Mouse (Mus musculus) hindbrain, embryonic 10.5 days (tissue): Measurements from ENCODE around the gene Cdc7. TPM values are rescaled to one million over a fixed set of nuclear protein-coding genes. Genes with fewer than 3 reads are reported as not detected.
A peak's percentile ranks its signal among the peaks of the same experiment; 100 is the strongest.

Experiments
- DNase-seq: peaks from one replicate; pipeline ENCODE4 v3.0.0-alpha.2; 2017; ENCODE audit warnings: low spot score
- H3K27ac ChIP-seq: fragments of 300-500 bp; sonication (generic); 2 replicates; pipeline ENCODE4 v1.5.1; 2016; ENCODE audit warnings: mild to moderate bottlenecking, moderate library complexity
- H3K27me3 ChIP-seq: fragments of 300-500 bp; sonication (generic); 2 replicates; pipeline ENCODE4 v1.6.1; 2016; ENCODE audit warnings: mild to moderate bottlenecking; ENCODE audit not compliant: poor library complexity, insufficient read depth, severe bottlenecking
- H3K36me3 ChIP-seq: fragments of 300-500 bp; sonication (generic); 2 replicates; pipeline ENCODE4 v1.6.1; 2016; ENCODE audit warnings: mild to moderate bottlenecking, moderate library complexity
- H3K4me1 ChIP-seq: fragments of 300-500 bp; sonication (generic); replicated peaks from 2 replicates; pipeline ENCODE4 v1.6.1; 2016; ENCODE audit warnings: mild to moderate bottlenecking
- H3K4me3 ChIP-seq: fragments of 300-500 bp; sonication (generic); 2 replicates; pipeline ENCODE4 v1.5.1; 2016; ENCODE audit warnings: mild to moderate bottlenecking, moderate library complexity
- H3K9me3 ChIP-seq: fragments of 300-500 bp; sonication (generic); 2 replicates; pipeline ENCODE4 v1.6.1; 2016; ENCODE audit warnings: mild to moderate bottlenecking, moderate library complexity
- WGBS: fragments of 180-500 bp; shearing (Covaris S2); methylation state at CpG from one replicate; pipeline ENCODE4 v1.1.7; 2016; 5-methylcytosine and 5-hydroxymethylcytosine counted together
- polyA plus RNA-seq: library from polyadenylated mRNA; unstranded; fragments of >200 nt; fragmentation: Nextera tagmentation; extraction: Ambion mirVana; gene quantifications from 2 replicates; pipeline ENCODE4 v1.2.1, GENCODE M21; 2016

The Cdc7 gene
- 40.2 and 62.9 TPM in 2 replicates for polyA plus RNA-seq

- Histone ChIP-seq H3K4me1 (peaks cover 18% of the 10 kb centered on the region), H3K36me3 (peaks cover 22% of the 10 kb centered on the region), H3K9me3 (no peaks in the 10 kb centered on the region), H3K4me3 (peak within 1 kb of the TSS; percentile 96), H3K27me3 (no peaks in the 10 kb centered on the region; the same call in 1 of the 2 replicates), H3K27ac (peak within 1 kb of the TSS; percentile 96)
- peak; percentile 96 for DNase-seq
- WGBS: 7% methylated on average over 54 of the region's 54 CpGs
These were observed at the start of gene Cdc7 for GRCm38 (mm10) chr5:106963584-106964512. TSS of gene Cdc7 (plus strand) at chr5:106964322.

GRCm38 (mm10) chr5:106919315-106919714, 44.8 kb upstream of the Cdc7 start:
- peaks cover 5% of the 10 kb centered on the region for H3K36me3 ChIP-seq
- no peak overlapping the region for H3K27ac ChIP-seq
- no peak for DNase-seq
- no peak overlapping the region for H3K4me3 ChIP-seq
- H3K9me3 ChIP-seq: no peaks in the 10 kb centered on the region
- no peaks in the 10 kb centered on the region for H3K4me1 ChIP-seq
- no peaks in the 10 kb centered on the region for H3K27me3 ChIP-seq

GRCm38 (mm10) chr5:106925488-106926368, 38.4 kb upstream of the Cdc7 start, which contains the start of gene Hfm1:
TSS of gene Hfm1 (minus strand) at chr5:106926321.
- under 1% methylated on average over 72 of the region's 76 CpGs for WGBS
- peak within 1 kb of the TSS; percentile 81 for H3K4me3 ChIP-seq
- H3K4me1 ChIP-seq: peaks cover 17% of the 10 kb centered on the region
- no peaks in the 10 kb centered on the region for H3K27me3 ChIP-seq
- peak within 1 kb of the TSS; percentile 96 for H3K27ac ChIP-seq
- H3K9me3 ChIP-seq: no peaks in the 10 kb centered on the region
- peak; percentile 74 for DNase-seq
- H3K36me3 ChIP-seq: peaks cover 5% of the 10 kb centered on the region

- peaks cover 17% of the 10 kb centered on the region for H3K4me1 ChIP-seq
- H3K36me3 ChIP-seq: peaks cover 4% of the 10 kb centered on the region
- WGBS: 36% methylated on average over 4 of the region's 4 CpGs
- no peaks in the 10 kb centered on the region for H3K27me3 ChIP-seq
- H3K4me3 ChIP-seq: peak overlapping the region; percentile 81
- peak overlapping the region; percentile 96 for H3K27ac ChIP-seq
- H3K9me3 ChIP-seq: no peaks in the 10 kb centered on the region
- no peak for DNase-seq
These were observed 37.8 kb upstream of the Cdc7 start for GRCm38 (mm10) chr5:106926369-106926686.

GRCm38 (mm10) chr5:106927996-106928395, 36.1 kb upstream of the Cdc7 start:
- 76% methylated on average over 4 of the region's 4 CpGs for WGBS
- H3K36me3 ChIP-seq: no peaks in the 10 kb centered on the region
- no peaks in the 10 kb centered on the region for H3K27me3 ChIP-seq
- no peak for DNase-seq
- peaks cover 17% of the 10 kb centered on the region for H3K4me1 ChIP-seq
- no peaks in the 10 kb centered on the region for H3K9me3 ChIP-seq
- no peak overlapping the region for H3K4me3 ChIP-seq
- H3K27ac ChIP-seq: no peak overlapping the region

GRCm38 (mm10) chr5:106946342-106946741, 17.8 kb upstream of the Cdc7 start:
- Histone ChIP-seq H3K36me3 (no peaks in the 10 kb centered on the region), H3K4me3 (no peak overlapping the region), H3K27ac (no peak overlapping the region), H3K9me3 (no peaks in the 10 kb centered on the region), H3K27me3 (no peaks in the 10 kb centered on the region), H3K4me1 (no peaks in the 10 kb centered on the region)
- no peak for DNase-seq
- WGBS: 86% methylated on average over 4 of the region's 4 CpGs

GRCm38 (mm10) chr5:106948683-106949082, 15.4 kb upstream of the Cdc7 start:
- 83% methylated on average over 6 of the region's 6 CpGs for WGBS
- no peak overlapping the region for H3K4me3 ChIP-seq

GRCm38 (mm10) chr5:106956467-106956866, 7.7 kb upstream of the Cdc7 start:
- no peak overlapping the region for H3K27ac ChIP-seq
- DNase-seq: no peak
- H3K27me3 ChIP-seq: no peaks in the 10 kb centered on the region
- no peaks in the 10 kb centered on the region for H3K36me3 ChIP-seq
- WGBS: 71% methylated on average over 3 of the region's 3 CpGs
- H3K4me3 ChIP-seq: no peak overlapping the region
- H3K4me1 ChIP-seq: no peaks in the 10 kb centered on the region
- H3K9me3 ChIP-seq: no peaks in the 10 kb centered on the region

More at GRCm38 (mm10) chr5:106948683-106949082, 15.4 kb upstream of the Cdc7 start:
- H3K27ac ChIP-seq: no peak overlapping the region
- no peaks in the 10 kb centered on the region for H3K9me3 ChIP-seq
- DNase-seq: no peak
- no peaks in the 10 kb centered on the region for H3K4me1 ChIP-seq
- H3K27me3 ChIP-seq: no peaks in the 10 kb centered on the region
- no peaks in the 10 kb centered on the region for H3K36me3 ChIP-seq

- Histone ChIP-seq H3K4me1 (peaks cover 5% of the 10 kb centered on the region), H3K27me3 (no peaks in the 10 kb centered on the region; the same call in 1 of the 2 replicates), H3K9me3 (no peaks in the 10 kb centered on the region), H3K36me3 (no peaks in the 10 kb centered on the region), H3K27ac (no peak overlapping the region), H3K4me3 (no peak overlapping the region)
- WGBS: 86% methylated on average over 3 of the region's 3 CpGs
- no peak for DNase-seq
These were observed 5.1 kb upstream of the Cdc7 start for GRCm38 (mm10) chr5:106959031-106959430.

GRCm38 (mm10) chr5:106960451-106960850, 3.7 kb upstream of the Cdc7 start:
- Histone ChIP-seq H3K9me3 (no peaks in the 10 kb centered on the region), H3K27me3 (no peaks in the 10 kb centered on the region; the same call in 1 of the 2 replicates), H3K4me1 (peaks cover 11% of the 10 kb centered on the region), H3K4me3 (no peak overlapping the region), H3K36me3 (no peaks in the 10 kb centered on the region), H3K27ac (no peak overlapping the region)
- no peak for DNase-seq
- WGBS: 84% methylated on average over 2 of the region's 2 CpGs

GRCm38 (mm10) chr5:106964513-106965014, 442 bp downstream of the Cdc7 start:
- no peak for DNase-seq
- Histone ChIP-seq H3K27me3 (no peaks in the 10 kb centered on the region; the same call in 1 of the 2 replicates), H3K36me3 (peaks cover 30% of the 10 kb centered on the region), H3K9me3 (no peaks in the 10 kb centered on the region), H3K4me1 (peaks cover 18% of the 10 kb centered on the region), H3K4me3 (peak overlapping the region; percentile 96), H3K27ac (peak overlapping the region; percentile 96)
- under 1% methylated on average over 41 of the region's 41 CpGs for WGBS

GRCm38 (mm10) chr5:106966443-106966842, 2.3 kb downstream of the Cdc7 start:
- Histone ChIP-seq H3K27me3 (no peaks in the 10 kb centered on the region; the same call in 1 of the 2 replicates), H3K4me3 (no peak overlapping the region), H3K4me1 (peaks cover 18% of the 10 kb centered on the region), H3K9me3 (no peaks in the 10 kb centered on the region), H3K27ac (no peak overlapping the region), H3K36me3 (peaks cover 48% of the 10 kb centered on the region)
- DNase-seq: no peak
- WGBS: 92% methylated on average over 3 of the region's 3 CpGs
